Mouse (Mus musculus): ENCODE results near the gene Tm7sf3.

GRCm38 (mm10) chr6:146688010-146688409, 45.4 kb upstream of the Tm7sf3 start:
- TF ChIP-seq EP300 (IDR thresholded peaks at IDR 0.05; ENCODE audit: low read depth): no peak
- TF ChIP-seq CTCF (IDR thresholded peaks at IDR 0.05; ENCODE audit: low read depth): no peak
